Mouse (Mus musculus) thymus, adult 2 months (tissue): ENCODE measurements around the gene Ptpdc1. TPM values are rescaled to one million over a fixed set of nuclear protein-coding genes. Genes with fewer than 3 reads are reported as not detected.

Source experiments
- DNase-seq: peaks from one replicate; pipeline ENCODE4 v3.0.0; 2021
- H3K27ac ChIP-seq: fragments of 200-500 bp; 2 replicates; pipeline ENCODE4 v1.5.1; 2012; ENCODE audit warnings: low read length, control low read depth; ENCODE audit not compliant: control insufficient read depth, insufficient read depth
- H3K27me3 ChIP-seq: fragments of 200-500 bp; 2 replicates; pipeline ENCODE4 v1.6.1; 2012; ENCODE audit warnings: mild to moderate bottlenecking, low read length, moderate library complexity, mixed read lengths; ENCODE audit not compliant: control insufficient read depth, insufficient read depth
- H3K36me3 ChIP-seq: fragments of 200-500 bp; 2 replicates; pipeline ENCODE4 v1.6.1; 2012; ENCODE audit warnings: mild to moderate bottlenecking, low read length, moderate library complexity; ENCODE audit not compliant: control insufficient read depth, insufficient read depth
- H3K4me1 ChIP-seq: fragments of 200-500 bp; replicated peaks from 2 replicates; pipeline ENCODE4 v1.6.1; 2012; ENCODE audit warnings: low read length; ENCODE audit not compliant: control insufficient read depth, insufficient read depth
- H3K4me3 ChIP-seq: fragments of 200-500 bp; 2 replicates; pipeline ENCODE4 v1.5.1; 2012; ENCODE audit warnings: mild to moderate bottlenecking, low read length, control low read depth, moderate library complexity; ENCODE audit not compliant: control insufficient read depth, insufficient read depth
- CTCF ChIP-seq: fragments of 200-500 bp; IDR thresholded peaks from 2 replicates; pipeline ENCODE4 v1.5.1; 2012; ENCODE audit warnings: mild to moderate bottlenecking, control low read depth, low read length, moderate library complexity, borderline replicate concordance; ENCODE audit not compliant: control insufficient read depth, poor library complexity, insufficient read depth; ENCODE audit errors: extremely low read depth
- POLR2A ChIP-seq: fragments of 200-500 bp; IDR thresholded peaks from 2 replicates; pipeline ENCODE4 v1.6.1; 2012; ENCODE audit warnings: mild to moderate bottlenecking, low read length, control low read depth, moderate library complexity; ENCODE audit not compliant: control insufficient read depth, poor library complexity, insufficient read depth; ENCODE audit errors: extremely low read depth
- WGBS: fragments of 180-500 bp; shearing (Covaris S2); methylation state at CpG from one replicate; pipeline ENCODE4 v1.1.7; 2018; 5-methylcytosine and 5-hydroxymethylcytosine counted together
- polyA plus RNA-seq: library from polyadenylated mRNA; depleted of rRNA; stranded (reverse); fragments of >200 nt; gene quantifications from 2 replicates; pipeline ENCODE4 v1.2.3, GENCODE M21; 2012

Ptpdc1 gene
- polyA plus RNA-seq, 1 experiment, result 1.1 TPM

DNA sequence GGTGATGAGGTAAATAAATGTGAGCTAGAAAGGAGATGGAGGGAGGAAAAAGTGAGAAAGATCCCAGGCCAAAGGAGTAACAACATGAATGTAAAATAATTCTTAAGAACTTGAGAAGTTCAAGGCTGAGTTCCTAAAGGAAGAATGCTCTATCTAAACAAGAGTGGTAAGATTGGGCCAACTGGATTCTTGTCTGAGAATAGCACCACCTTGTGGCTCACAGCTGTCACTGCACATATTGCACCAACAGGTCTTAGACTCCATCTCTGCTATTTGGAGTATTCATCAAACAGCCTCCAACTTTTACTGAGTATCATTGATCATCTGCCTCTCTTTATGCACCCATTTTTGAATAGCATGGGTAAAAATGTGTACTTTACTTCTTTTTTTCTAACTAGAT, 14.1 kb upstream of the Ptpdc1 start:
- no peaks in the 10 kb centered on the region for H3K36me3 ChIP-seq
- peak; percentile 54 for DNase-seq
- H3K27me3 ChIP-seq, result no peaks in the 10 kb centered on the region
- no peaks in the 10 kb centered on the region for H3K4me1 ChIP-seq
- no peak for TF ChIP-seq POLR2A
- TF ChIP-seq CTCF, result no peak
- no peak overlapping the region for H3K27ac ChIP-seq
- H3K4me3 ChIP-seq, result no peak overlapping the region

DNA sequence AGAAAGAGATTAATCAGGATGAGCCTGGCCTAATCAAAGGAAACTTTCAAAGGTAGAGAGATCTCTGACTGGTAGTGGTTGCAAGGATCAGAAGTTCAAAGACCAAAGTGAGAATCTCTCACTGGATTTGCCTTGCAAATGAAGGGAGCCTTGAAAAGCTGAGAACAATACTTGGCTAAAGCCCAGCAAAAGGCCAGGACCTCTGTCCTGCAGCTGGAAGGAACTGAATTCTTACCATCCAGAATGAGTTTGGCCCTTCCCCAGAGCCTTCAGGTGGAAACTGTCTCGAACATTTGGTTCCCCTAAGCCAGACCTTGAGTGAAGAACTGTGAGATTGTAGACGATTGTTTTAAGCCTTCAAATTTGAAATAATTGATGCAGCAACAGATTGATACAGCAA, 12.2 kb upstream of the Ptpdc1 start:
- WGBS, result 80% methylated on average over 2 of the region's 2 CpGs

DNA sequence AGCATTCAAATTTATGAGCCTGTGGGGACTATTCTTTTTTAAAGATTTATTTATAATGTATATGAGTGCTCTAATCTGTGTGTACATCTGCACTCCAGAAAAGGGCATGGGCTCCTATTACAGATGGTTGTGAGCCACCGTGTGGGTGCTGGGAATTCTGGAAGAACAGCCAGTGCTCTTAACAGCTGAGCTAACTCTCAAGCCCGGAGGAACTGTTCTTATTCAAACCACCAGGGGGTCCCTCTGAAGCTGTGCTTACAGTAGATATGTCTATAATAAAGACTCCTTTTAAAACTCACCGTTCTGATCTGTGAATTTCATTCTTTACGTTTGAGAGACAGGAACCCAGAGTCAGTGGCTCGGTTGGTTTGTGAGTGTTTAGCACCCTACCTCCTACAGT, 6.2 kb upstream of the Ptpdc1 start:
- Histone ChIP-seq H3K4me3 (no peak overlapping the region), H3K27me3 (no peaks in the 10 kb centered on the region), H3K36me3 (no peaks in the 10 kb centered on the region), H3K4me1 (no peaks in the 10 kb centered on the region), H3K27ac (no peak overlapping the region)
- DNase-seq, result no peak
- 90% methylated on average over 5 of the region's 5 CpGs for WGBS
- no peak for TF ChIP-seq CTCF
- no peak for TF ChIP-seq POLR2A

More for the DNA sequence above, 12.2 kb upstream of the Ptpdc1 start:
- Histone ChIP-seq H3K4me1 (no peaks in the 10 kb centered on the region), H3K36me3 (no peaks in the 10 kb centered on the region), H3K4me3 (no peak overlapping the region), H3K27me3 (no peaks in the 10 kb centered on the region), H3K27ac (no peak overlapping the region)
- no peak for DNase-seq
- TF ChIP-seq CTCF, result no peak
- no peak for TF ChIP-seq POLR2A

DNA sequence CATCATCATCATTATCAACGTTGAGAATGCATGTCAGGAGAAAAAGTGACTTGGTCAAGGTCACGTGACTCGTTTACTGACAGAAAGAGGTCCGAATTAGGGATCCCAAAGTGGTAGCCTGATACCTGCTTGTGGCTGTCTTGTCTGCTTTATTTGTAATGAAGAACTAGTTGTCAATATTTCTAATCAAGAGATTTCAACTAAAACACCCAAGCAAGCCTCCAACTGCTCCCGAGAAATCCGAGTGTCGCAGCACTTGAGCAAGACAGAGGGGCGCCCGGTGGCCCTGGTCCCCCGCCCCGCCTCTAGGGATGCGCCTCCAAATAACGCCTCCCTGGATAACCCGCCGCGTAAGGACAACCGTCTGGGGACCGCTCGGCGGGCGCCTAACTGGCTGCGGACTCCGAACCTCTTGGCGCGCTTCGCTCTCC, 481 bp downstream of the Ptpdc1 start:
- DNase-seq, result no peak
- 0 out of 2 replicates have a peak, but pooled peaks cover 3% of the 10 kb centered on the region for H3K4me1 ChIP-seq
- peak overlapping the region; percentile 59 for H3K4me3 ChIP-seq
- H3K27me3 ChIP-seq, result no peaks in the 10 kb centered on the region
- no peaks in the 10 kb centered on the region for H3K36me3 ChIP-seq
- TF ChIP-seq CTCF, result no peak
- WGBS, result 4% methylated on average over 26 of the region's 26 CpGs
- H3K27ac ChIP-seq, result no peak overlapping the region

DNA sequence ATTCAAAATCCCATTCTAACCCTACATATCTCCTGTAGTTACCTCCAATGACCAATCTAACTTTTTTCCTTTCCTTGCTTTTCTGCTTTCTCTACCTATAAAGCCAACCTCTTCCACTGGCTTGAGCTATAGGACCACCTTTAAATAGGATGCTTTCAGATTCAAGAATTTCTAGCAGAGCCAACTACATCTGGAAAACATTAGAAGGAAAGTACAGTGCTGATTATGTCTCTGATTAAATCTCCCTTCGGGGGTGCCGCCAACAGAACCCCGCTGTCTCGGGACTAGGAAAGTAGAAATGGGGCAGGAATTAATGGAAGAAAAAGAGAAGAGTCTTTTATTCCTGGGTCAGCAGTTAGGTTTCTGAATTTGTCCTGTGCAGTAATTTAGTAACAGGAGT, 6.6 kb downstream of the Ptpdc1 start:
- Histone ChIP-seq H3K4me1 (no peaks in the 10 kb centered on the region), H3K27ac (no peak overlapping the region)
- no peak for DNase-seq

DNA sequence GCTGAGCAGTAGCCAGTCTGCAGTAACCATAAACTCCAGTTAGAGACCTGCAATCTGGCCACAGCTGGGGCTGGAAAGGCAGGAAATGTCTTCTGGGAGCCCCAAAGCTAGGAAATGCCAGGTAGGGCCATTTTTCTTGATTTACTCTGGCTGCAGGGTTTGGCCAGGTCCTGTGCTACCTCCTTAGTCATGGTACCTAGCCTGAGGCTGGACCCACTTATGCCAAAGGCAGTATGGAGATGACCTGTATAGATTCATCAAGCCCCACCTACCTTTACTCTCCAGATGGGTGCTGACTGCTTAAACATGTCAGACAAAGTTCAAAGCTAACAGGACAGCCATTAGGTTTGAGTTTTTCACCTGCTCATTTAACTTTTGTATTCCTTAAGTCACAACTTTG, 7.7 kb downstream of the Ptpdc1 start:
- TF ChIP-seq POLR2A (no peak), CTCF (no peak)
- H3K27ac ChIP-seq, result no peak overlapping the region
- DNase-seq, result no peak

More for the DNA sequence above, 6.6 kb downstream of the Ptpdc1 start:
- no peaks in the 10 kb centered on the region for H3K36me3 ChIP-seq
- no peak overlapping the region for H3K4me3 ChIP-seq
- 92% methylated on average over 4 of the region's 4 CpGs for WGBS
- TF ChIP-seq CTCF (no peak), POLR2A (no peak)
- H3K27me3 ChIP-seq, result no peaks in the 10 kb centered on the region

DNA sequence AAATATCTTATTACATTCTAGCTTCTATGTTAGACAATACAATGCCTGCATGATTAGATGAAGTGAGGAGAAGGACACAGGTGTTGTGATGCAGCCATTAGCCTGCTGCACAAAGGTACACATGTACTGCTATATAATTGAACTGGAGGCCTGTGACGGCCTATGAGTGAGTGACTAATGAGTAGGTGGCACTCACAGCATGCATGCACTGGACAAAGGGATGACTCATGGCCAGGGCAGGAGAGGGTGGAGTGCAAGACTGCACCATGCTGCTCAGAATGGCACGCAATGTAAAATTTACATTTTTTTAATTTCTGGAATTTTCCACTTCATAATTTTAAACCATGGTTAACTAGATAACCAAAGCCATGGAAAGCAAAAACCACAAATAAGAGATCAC, 10.9 kb downstream of the Ptpdc1 start:
- Histone ChIP-seq H3K27me3 (no peaks in the 10 kb centered on the region), H3K4me3 (no peak overlapping the region), H3K36me3 (no peaks in the 10 kb centered on the region), H3K4me1 (no peaks in the 10 kb centered on the region), H3K27ac (no peak overlapping the region)
- WGBS, result 91% methylated on average over 2 of the region's 2 CpGs
- TF ChIP-seq POLR2A, result no peak
- no peak for TF ChIP-seq CTCF
- no peak for DNase-seq

More for the DNA sequence above, 7.7 kb downstream of the Ptpdc1 start:
- H3K4me3 ChIP-seq, result no peak overlapping the region
- no peaks in the 10 kb centered on the region for H3K4me1 ChIP-seq
- no peaks in the 10 kb centered on the region for H3K27me3 ChIP-seq
- H3K36me3 ChIP-seq, result no peaks in the 10 kb centered on the region

DNA sequence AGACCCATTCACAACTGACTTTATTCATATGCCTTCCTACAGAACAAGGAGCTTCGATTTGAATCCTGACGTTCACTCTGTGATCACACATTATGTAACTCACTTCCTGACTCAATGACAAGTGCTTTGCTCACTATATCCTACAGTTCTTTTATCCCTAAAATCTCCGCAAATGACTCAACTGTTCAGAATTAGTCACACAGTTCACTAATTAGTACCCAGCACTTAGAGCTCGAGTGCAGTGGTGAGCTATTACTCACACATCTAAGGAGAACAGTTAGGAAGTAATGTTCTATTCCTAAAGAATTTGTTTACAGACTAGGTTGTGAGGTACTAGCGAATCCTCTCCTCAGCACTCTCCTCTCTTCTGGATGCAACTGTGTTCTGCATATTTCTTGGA, 16.4 kb downstream of the Ptpdc1 start:
- Histone ChIP-seq H3K27ac (no peak overlapping the region), H3K36me3 (no peaks in the 10 kb centered on the region), H3K4me1 (no peaks in the 10 kb centered on the region), H3K4me3 (no peak overlapping the region), H3K27me3 (no peaks in the 10 kb centered on the region)
- TF ChIP-seq CTCF, result no peak
- TF ChIP-seq POLR2A, result no peak
- WGBS, result 91% methylated on average over 5 of the region's 5 CpGs
- DNase-seq, result no peak
